Mouse (Mus musculus) CD4-positive, CD25-positive, alpha-beta regulatory T cell, adult 2 months (primary cell): ENCODE data around the gene Lmtk2.

Source experiments
- DNase-seq: peaks from one replicate; pipeline ENCODE4 v3.0.0-alpha.2; 2012; ENCODE audit warnings: low read depth, low spot score

Lmtk2 gene

DNA sequence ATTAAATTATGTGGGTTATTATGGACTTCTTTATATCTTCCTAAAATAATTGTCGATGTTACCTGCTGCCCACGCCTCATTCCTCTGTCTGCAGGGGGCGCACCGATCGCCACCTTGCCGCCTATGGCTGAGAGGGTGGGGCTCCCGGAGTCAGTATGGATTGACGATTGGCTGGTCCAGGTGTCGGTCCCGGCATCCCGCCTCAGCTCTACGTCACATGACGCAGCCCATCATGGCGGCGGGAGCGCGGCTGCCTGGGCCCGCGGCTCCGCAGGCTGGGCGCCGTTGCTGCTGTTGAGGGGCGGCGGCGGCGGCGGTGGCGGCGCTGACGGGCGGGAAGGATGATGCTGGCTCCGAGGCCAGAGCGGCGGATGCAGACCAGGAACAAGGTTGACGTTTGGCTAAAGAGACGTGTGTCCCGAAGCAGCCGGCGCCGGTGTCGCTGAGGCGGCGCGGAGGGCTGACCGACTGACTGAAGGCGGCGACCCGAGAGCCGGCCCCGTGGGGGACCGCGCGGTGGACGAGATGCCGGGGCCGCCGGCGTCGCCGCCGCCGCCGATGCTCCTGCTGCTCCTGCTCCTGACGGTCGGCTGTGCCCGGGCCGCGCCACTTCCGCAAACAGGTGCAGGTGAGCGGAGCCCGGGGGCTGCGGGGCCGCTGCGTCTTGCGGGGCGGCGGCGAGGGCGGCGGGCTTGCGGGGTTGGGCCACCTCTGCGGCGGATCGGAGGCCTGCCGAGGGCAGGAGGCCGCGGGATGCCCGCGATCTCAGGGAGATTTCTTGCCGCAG is at the start of gene Lmtk2:
Gene Lmtk2 (plus strand): TSS at position 288 of the 787 bp plus-strand sequence.
- DNase-seq = peak; percentile 98

DNA sequence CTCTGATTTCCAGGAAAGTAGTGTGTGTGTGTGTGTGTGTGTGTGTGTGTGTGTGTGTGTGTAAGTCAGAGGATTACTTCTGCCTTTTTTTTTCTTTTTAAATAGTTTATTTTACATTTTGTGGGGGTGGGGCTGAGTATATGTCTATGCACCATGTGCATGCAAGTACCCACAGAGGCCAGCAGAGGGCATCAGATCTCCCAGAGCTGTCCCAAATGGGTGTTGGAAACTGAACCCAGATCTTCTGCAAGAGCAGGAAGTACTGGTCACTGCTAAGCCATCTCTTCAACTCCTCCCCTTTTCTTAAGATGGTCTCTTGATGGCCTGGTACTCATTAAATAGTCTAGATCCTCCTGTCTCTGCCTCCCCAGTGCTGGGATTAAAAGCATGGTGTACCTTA is 49.0 kb upstream of the Lmtk2 start:
- peak; percentile 29 for DNase-seq

DNA sequence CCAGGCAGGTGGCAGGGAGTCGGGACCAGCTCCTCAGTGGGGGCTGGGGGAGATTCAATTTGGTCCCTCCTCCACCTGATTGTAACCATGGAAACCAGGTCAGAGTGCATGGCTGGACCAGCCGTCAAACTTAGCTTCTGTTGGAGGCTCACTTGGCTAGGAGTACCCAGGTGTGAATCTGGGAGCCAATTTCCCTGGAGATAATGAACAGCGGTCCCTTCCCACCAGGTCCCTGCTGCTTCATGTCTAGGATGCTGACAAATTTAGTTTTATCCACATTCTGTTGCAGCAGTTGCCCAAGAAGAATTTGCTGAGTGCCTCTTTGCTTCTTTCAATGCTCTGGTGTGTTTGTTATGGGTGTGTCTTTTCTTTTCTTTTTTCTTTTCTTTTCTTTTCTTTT is 46.8 kb upstream of the Lmtk2 start:
- DNase-seq = no peak

DNA sequence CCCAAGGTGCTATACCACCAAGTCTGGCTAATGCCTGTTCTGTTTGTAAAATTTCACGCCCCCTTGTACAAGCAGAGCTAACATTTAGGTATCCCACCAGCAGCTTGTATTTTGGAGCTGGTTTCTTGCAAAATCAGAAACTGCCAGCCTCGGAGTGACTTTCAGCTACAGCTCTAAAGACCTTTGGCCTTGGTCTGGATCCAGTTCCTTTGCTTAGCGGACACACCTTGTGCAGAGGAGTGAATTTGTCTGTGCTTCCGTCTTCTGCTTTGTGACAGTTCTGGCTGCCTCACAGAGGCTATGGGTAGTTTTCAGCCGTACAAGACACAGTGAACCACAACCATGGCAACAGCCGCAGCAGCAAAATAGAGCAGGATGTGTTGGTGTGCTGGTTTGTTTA is 45.9 kb upstream of the Lmtk2 start:
- no peak for DNase-seq

DNA sequence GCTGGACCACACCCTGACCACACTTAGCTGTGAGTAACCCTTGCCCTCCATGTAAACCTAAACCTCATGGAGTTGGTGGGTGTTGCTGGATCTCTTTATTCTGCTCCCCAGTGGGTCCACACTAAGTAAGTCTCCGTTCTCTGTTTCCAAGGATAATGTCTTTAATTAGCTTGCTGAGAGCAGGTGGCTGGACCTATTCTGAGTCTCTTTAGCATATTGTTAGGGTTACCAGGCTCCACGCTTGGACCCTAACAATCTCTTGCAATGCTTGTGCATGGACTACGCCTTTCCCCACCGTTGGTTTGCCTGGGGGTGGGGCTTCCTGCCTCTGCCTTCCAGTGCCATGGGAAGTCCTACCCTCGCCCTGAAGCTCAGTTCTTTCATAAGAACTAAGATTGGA is 36.1 kb upstream of the Lmtk2 start:
- no peak for DNase-seq

DNA sequence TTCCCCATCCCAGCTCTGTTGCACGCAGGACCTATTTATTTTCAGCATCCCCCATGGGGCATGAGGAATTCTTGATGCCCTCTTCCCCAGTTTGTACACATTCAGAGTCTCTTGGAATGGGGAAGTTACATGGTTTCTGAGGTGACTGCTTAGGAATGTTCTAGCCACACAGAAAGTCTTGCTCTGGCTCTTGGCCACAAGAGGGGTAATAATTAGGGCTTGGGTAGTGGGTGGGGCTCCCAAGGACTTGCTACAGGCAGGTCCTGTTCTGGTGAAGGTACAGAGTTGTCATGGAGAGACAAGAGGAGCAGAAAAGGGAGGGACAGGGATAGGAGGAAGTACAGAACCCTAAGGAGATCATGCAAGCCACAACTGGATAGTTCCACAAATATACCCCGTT is 34.2 kb upstream of the Lmtk2 start:
- no peak for DNase-seq

DNA sequence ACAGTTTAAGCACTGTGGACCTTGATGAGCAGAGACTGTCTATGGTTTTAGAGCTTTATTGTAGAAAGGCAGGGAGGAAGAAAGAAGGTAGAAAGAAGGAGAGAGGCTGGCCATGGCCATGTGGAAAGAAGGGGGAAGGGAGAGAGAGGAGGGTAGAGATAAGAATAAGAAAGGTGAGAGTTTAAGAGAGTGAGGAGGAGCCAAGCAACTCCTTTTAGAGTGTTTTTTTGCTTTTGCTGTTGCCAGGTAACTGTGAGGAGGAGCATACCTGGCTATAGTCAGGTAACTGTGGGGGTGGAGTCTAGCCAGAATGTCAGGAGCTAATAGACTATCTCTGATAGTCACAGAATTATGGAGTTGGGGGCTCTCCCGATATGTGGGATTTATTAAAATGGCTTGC is 30.2 kb upstream of the Lmtk2 start:
- no peak for DNase-seq

DNA sequence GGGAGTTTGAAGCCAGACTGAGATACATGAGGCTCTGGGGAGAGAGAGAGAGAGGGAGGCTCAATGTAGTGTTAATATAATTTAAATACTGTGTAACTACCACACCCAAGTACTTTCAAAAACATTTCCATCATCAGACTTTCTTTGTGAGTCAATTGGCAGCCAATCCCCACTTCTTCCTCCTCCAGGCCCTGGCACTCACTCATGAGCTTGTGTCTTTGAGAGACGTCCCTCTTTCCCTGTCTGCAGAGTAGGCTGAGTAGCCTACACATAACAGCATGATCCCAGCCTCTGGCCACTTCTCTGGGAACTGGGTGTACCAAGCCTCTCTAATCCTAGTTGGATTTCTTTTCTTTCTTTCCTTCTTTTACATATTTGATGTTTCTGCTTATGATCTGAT is 29.0 kb upstream of the Lmtk2 start:
- DNase-seq = no peak

DNA sequence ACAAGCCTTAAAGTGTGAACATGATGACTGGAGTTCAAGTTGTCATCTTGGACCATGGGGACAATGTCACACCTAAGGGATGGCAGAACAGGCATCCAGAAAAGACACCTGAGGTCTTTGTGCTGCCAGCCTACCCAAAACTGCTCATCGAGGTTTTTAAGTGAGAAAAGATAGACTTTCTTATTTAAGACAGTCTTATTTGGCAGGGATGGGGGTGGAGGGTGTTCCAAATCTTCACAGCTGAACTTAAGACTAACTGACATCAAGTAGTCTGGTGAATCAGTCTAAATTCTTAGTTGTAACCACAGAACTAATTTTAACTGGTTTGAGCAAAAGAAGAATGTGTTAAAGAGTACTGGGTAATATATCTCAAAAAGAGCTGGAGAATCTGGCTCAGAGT is 22.7 kb upstream of the Lmtk2 start:
- no peak for DNase-seq

DNA sequence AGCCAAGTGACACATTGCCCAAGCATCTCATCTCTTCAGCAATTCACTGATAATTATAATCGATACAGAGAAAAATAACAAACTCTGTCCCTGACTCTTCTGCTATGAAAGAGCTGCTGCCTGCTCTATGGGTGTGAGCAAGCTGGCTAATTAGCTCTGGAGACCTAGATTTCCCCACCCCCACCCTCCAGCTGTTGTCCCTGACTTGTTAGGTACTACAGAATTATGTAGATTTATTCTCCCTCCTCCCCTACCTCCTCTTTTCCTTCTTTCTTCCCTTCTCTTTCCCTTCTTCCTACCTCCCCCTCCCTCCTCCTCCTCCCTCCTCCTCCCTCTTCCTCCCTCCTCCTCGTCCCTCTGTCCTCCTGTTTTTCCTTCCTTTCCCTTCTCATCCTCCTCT is 19.4 kb upstream of the Lmtk2 start:
- no peak for DNase-seq

DNA sequence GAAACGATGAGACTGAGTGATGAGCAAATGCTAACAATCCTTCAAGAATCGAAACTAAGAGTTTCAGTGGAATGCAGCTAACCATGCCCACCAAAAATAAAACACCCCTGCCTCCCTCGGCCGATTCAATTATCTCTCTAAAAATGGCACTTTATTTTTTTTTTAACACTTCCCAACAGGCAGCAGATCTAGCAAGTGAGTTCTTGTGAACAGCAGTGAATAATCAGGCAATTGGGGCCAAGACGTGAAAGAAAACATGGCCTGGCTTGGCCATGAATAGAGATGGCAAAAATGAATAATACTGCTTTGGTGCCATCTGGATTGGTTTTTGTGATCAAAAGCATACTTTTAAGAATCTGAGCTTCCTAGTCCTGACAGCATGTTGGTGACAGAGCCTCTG is 18.2 kb upstream of the Lmtk2 start:
- no peak for DNase-seq

DNA sequence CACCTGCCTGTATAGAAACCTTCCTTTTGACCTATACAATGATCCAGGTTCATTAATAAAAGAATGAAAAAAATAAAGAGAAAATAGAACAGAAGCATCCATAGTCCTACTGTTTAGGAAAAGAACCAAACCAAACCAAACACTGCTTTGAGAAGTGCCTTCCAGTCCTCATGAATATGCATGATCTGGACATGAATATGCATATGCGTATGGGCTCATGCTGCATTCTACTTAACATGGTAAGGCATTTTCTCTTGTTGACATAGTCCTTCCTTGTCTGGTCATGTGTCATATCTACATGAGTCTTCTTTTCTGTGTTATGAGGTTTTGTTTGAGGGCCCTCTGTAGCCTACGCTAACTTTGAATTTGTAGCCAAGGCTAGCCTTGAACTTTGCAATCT is 16.7 kb upstream of the Lmtk2 start:
- no peak for DNase-seq

DNA sequence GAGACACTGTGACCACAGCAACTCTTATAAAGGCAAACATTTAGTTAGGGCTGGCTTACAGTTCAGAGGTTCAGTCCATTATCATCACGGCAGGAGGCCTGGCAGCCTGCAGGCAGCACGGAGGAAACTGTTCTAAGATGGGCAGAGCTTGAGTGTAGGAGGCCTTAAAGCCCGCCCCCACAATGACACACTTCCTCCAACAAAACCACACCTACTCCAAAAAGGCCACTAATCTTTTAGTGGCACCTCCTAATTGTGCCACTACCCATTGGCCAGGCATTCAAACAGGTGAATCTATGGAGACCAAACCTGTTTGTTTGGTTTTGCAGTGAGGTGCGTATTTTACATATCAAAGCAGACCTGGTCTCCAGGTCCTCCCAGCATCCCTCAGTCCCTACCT is 16.0 kb upstream of the Lmtk2 start:
- DNase-seq = no peak

DNA sequence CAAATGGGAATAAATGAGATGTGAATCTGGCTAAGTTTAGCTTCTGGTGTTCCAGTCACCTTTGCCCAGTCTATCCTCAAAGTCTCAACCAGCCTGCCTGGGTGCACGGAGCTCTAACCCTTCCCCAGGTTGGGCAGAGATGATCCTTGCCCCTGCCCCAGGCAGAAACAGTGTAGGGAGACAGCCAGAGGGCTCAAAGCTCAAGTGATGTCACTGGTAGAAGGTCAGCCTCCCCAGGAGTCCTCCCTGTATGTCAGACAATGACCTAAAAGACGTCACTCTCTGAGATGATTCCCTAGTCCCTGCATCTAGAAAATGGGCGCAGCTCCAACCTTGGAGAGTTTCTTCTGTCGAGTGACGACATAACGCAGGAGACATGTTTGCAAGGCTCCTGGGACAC is 14.5 kb upstream of the Lmtk2 start:
- DNase-seq = no peak

DNA sequence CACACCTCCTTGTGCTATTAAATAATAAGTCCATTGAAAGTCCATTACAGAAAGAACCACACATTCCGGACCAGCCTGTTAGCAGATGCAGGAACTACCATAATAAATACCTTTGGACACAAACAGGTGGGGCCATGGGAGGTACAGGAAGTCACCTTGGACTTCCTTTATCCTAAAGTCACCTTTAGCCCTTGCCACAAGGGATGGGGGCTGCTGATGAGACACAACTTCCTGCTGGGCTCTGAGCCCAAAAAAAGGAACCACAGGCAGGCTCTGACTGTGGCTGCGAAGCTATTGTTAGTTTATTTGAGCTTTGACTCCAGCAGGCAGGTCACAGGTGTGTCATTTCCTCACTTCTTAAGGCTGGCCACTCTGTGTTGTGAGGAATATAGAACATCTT is 13.7 kb upstream of the Lmtk2 start:
- DNase-seq = no peak

DNA sequence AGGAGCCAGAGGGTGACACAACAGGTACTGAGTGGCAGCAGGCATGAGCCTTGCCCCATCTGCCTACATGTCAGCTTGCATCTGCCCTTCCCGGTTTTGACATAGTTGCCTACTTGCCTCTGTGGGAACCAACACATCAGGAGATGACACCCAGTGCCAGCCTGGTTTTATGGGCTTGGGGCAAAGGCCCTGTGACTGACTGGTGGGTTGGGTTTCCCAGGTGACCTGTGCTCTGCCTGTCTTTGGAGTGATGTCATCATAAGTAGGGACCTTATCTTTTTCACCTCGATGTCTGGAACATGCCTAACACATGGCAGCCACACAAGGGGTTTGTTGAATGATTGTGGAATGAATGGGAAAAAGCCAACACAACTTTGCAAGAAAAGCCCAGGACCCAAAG is 11.9 kb upstream of the Lmtk2 start:
- DNase-seq = no peak

DNA sequence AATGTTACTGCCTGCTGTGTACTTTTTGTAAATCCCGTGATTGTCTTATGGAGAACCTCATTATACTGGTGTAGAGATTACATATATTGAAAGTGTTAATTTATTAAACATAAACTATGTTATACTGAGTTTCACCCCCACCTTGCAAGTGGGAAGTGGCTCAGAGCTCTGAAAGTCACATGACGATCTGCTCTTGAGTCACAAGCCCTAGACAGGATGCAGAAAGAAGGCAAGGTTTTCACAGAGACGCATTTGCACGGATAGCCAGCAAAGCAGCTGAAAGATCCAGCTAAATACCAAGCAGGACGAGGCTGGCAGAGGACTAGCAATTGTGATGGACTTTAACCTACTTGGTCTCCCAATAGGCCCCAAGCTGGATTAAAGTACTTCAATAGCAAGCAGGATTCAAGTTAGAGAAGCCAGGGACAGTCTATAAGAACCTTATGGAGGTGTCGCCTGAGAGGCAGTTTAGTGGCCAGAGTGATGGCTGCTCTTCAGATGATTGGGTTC is 4.7 kb upstream of the Lmtk2 start:
- DNase-seq = no peak

DNA sequence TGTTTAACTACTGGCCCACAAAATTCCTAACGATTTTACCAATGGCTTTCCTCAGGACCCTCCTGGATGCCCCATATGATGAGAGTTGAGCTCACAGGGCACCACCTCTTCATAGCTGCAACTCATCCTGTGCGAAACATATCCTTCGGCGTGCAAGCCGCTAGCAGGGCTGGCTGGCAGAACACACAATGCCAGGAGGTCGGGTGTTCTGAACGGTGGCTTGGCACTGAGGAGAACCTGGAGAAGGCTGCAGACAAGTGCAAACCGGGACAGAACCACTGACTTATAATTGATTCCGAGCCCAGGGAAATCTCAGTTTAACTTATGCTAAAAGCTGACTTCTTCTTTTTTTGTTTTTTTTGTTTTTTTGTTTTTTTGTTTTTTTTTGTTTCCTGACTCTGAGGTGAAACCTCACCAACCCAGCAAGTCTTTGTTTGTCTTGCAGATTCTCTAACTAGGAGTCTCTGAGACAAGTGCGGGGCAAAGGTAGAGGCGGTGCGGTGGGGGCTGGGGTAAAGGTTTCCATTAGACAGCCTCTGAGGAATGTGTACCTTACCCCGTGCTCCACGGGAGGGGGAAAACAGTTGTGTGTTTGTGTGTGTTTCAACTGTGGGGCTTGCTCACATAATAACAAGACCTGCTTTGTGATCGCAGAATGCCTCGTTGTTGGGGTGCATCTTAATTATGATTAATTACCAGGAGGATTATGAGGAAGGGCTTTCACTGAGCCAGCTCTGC is 2.2 kb upstream of the Lmtk2 start:
- no peak for DNase-seq

DNA sequence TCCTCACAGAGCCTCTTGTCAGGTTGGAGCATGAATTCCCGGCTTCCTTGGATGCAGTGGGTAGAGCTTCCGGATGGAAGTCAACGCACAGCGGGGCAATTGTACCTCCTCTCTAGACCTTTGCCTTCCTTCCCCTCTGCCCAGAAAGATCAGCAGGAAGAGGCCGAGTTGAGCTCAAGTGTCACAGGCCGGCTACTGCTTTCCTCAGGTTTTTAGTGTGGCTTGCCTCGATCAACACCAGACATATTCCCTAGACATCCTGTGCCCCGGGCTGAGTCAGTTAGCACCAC is 1.7 kb upstream of the Lmtk2 start:
- DNase-seq = no peak

DNA sequence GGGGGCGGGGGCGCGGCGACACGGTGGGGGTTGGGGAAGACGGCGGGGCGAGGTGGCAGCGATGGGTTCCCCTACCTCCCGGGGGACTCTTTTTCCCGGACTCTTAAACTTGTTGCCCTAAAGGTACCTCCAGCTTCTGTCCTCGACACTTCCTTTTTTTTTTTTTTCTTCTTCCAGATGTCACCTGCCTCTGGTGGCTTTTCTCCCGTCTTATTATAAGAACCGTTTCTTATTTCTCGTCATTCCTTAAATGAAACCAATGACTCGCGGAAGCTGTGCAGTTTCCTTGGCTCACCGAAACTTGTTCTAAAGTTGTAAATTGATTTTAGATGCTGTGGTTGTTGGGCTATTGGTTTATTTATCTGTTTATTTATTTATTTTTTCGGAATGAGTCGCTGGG is 712 bp downstream of the Lmtk2 start:
- DNase-seq = no peak

DNA sequence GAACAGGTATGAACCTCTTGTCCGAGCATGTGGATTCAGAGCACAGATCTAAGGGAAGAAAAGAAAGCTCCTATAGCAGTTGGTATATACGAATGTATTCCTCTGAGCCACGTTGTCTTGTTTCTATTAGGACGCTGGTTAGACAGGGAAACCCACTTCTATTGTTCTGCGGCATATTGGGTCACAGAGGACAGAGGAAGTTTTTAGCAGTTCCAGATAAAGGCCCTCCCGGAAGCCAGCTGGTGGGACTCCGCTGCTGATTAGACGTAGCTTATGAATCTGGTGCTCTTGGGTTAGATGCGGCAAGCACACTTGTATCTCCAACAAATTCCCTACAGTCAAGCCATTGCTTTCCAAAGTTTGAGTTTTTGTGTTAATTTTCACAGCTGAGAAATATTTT is 4.8 kb downstream of the Lmtk2 start:
- no peak for DNase-seq

DNA sequence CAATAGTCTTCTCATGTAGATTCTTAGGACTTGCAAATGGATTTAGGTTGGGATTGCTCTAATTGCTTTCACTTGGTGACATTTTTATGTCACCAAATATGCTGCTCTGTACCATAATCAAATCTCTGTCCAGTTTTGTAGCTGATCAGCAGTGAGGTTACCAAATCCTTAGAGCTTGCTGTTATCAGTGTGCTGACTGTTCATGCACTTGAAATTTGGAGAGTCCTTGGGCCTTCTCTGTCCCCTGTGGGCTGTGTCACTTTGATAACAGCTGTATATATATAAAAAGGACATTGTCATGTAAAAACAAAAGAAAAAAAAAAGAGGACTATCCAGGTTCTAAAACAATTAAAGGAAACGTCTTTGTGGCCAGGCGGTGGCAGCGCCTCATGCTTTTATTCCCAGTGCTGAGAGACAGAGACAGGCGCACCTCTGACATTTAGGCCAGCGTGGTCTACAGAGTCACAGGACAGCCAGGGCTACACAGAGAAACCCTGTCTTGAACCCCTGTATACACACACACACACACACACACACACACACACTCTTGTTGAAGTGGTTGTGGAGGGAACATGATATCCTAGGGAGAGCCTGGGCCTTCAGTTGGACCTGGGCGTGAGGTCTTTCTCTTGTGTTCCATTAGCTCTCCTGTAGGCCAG is 5.4 kb downstream of the Lmtk2 start:
- DNase-seq = no peak

DNA sequence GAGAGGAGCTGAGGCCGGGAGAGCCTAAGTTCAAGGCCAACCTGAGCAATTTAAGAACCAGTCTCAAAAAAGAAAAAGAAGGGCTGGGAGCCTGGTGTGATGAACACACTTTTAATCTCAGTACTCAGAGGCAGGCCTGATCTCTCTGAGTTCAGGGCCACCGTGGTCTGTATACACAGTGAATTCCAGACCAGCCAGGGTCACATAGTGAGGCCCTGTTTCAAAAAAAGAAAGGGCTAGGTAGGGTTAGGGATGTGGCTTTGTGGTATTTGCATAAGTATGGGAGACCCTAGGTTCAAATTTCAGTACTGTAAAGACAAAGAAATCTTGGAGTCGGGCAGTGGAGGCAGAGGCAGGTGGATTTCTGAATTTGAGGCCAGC is 5.9 kb downstream of the Lmtk2 start:
- no peak for DNase-seq
